Mouse (Mus musculus): ENCODE results near the gene Uckl1. TPM values are rescaled to one million over a fixed set of nuclear protein-coding genes. Genes with fewer than 3 reads are reported as not detected.

The Uckl1 gene
- total RNA-seq, 4 experiments from 2014 or later: 24.6 to 38.4 (median 28.5) TPM

DNA sequence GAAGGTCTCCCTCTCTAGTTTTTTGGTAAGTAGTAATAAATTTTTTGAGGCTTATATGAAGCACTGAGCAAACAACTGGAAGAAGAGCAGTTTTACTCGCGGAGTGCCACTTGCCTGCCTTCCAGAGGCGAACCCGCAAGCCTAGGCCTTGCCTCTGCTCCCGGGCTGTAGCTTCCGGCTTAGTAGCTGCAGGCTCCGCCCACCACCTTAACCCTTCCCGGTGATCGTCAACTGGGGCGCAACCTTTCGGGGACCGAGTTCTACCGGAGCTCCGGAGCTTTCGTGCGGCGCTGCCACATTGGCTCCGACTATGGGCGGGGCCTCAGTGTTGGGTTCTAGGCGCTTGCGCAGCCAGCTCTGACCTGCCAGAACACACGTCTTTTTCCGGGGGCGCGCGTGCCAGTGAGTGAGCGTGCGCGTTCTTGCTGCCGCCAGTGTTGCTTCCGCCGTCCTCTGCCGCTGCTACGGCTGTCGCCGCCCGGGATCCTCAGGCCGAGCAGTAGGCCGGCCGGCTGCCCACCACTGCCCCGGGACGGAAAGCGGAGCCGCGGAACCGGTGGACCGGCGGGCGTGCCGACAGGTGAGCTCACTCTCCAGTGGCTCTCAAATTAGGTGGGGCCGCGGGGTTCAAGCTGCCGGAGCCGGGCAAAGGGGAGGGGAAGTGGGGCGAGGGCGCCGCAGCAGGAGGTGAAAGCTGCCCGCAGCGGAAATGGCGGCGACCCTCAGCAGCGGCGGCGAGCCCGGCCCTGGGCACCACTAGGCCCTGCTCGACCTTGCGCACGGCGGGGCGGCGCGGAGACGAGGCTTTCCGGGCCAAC lies 64.4 kb downstream of the Uckl1 start, which contains the start of gene Dnajc5:
Dnajc5 (plus strand) TSS at position 368 of the 818 bp plus-strand sequence.
- DNase-seq (ENCODE audit: low spot score in 2 of 2): peak; percentile 95 to 98

DNA sequence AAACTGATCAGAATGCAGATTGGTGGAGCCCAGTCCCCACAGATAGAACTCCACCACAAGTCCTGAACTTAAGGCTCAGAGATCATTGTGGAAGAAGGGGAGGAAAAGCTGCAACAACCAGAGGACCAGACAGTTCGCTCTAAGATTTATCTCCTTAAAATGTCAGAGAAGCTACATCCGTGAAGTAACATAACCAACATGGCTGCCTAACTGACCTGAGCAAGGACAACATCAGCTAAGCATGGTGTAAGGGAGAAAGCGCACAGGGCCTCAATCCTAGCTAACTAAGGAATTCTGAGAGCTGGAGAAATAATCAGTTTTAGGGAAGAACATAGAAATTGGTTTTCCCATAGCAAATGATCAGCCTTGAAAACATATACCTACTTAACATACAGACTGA lies 65.5 kb downstream of the Uckl1 start:
- DNase-seq (ENCODE audit: low spot score in 2 of 2): no peak

Small RNAs within 50 kb of the gene (microRNA-seq; reads per million reads assigned to microRNA genes)
- not detected for gene Mir7006

Other genes starting within 250 kb of the Uckl1 start
- 10 to 100 TPM in 2 of 4 experiments, 1 to 10 TPM in 2; 9.3 to 11.2 (median 10.3) TPM for gene Zgpat, start 220.0 kb downstream of the Uckl1 start, total RNA-seq (2022)
- 10 to 100 TPM; 20.9 to 25.1 (median 23.8) TPM for gene Arfrp1, start 219.5 kb downstream of the Uckl1 start, total RNA-seq (2022)
- 1 to 10 TPM; 2.2 to 4.0 (median 3.0) TPM for gene Lime1, start 204.8 kb downstream of the Uckl1 start, total RNA-seq (2022)
- gene Zbtb46, start 125.5 kb downstream of the Uckl1 start, total RNA-seq (2022): 1 to 10 TPM; 3.3 to 5.3 (median 4.1) TPM
- gene Abhd16b, start 91.7 kb downstream of the Uckl1 start, total RNA-seq (2022): not detected
- gene Tpd52l2, start 87.8 kb downstream of the Uckl1 start, total RNA-seq (2022): 10 to 100 TPM; 43.7 to 49.1 (median 45.8) TPM
- gene Dnajc5, start 64.4 kb downstream of the Uckl1 start, total RNA-seq (2022): 10 to 100 TPM; 43.4 to 50.3 (median 44.1) TPM
- gene Prpf6, start 7.0 kb upstream of the Uckl1 start, total RNA-seq (2022): 10 to 100 TPM; 28.8 to 35.0 (median 32.6) TPM
- gene Zfp512b, start 7.9 kb upstream of the Uckl1 start, total RNA-seq (2022): 10 to 100 TPM; 15.4 to 21.2 (median 19.3) TPM
- gene Samd10, start 14.3 kb upstream of the Uckl1 start, total RNA-seq (2022): 1 to 10 TPM; 1.7 to 4.6 (median 3.7) TPM
- gene Gm29797, start 72.1 kb upstream of the Uckl1 start, total RNA-seq (2022): not detected
- 10 to 100 TPM in 2 of 4 experiments, 1 to 10 TPM in 2; 3.9 to 13.4 (median 7.1) TPM for gene Sox18, start 86.7 kb upstream of the Uckl1 start, total RNA-seq (2022)
- gene Tcea2, start 95.4 kb upstream of the Uckl1 start, total RNA-seq (2022): 1 to 10 TPM; 6.7 to 8.4 (median 7.3) TPM
- gene Rgs19, start 109.1 kb upstream of the Uckl1 start, total RNA-seq (2022): 1 to 10 TPM; 1.5 to 5.2 (median 3.6) TPM
- gene Lkaaear1, start 113.5 kb upstream of the Uckl1 start, total RNA-seq (2022): not detected
- gene Oprl1, start 130.1 kb upstream of the Uckl1 start, total RNA-seq (2022): not detected
- gene Myt1, start 178.4 kb upstream of the Uckl1 start, total RNA-seq (2022): not detected